Mouse (Mus musculus) heart, embryonic 13.5 days (tissue): ENCODE results near the gene Fgf22. TPM values are rescaled to one million over a fixed set of nuclear protein-coding genes. Genes with fewer than 3 reads are reported as not detected.
A peak's percentile ranks its signal among the peaks of the same experiment; 100 is the strongest.

Experiments
- ATAC-seq: fragments of 200-750 bp; cut with Nextera tagmentation; 2 replicates; pipeline ENCODE4 v1.8.0; 2017; ENCODE audit warnings: moderate TSS enrichment; ENCODE audit not compliant: insufficient number of reproducible peaks, low FRiP score, low TSS enrichment; ENCODE audit errors: extremely low read depth
- H3K27ac ChIP-seq: fragments of 300-500 bp; sonication (generic); replicated peaks from 2 replicates; pipeline ENCODE4 v1.5.1; 2015; ENCODE audit warnings: moderate library complexity, mild to moderate bottlenecking, inconsistent platforms
- H3K27me3 ChIP-seq: fragments of 300-500 bp; sonication (generic); replicated peaks from 2 replicates; pipeline ENCODE4 v1.6.1; 2015; ENCODE audit warnings: mild to moderate bottlenecking, inconsistent platforms
- H3K36me3 ChIP-seq: fragments of 300-500 bp; sonication (generic); 2 replicates; pipeline ENCODE4 v1.6.1; 2015; ENCODE audit warnings: mild to moderate bottlenecking, inconsistent platforms
- H3K4me1 ChIP-seq: fragments of 300-500 bp; sonication (generic); 2 replicates; pipeline ENCODE4 v1.6.1; 2015; ENCODE audit warnings: inconsistent platforms
- H3K4me2 ChIP-seq: fragments of 300-500 bp; sonication (generic); 2 replicates; pipeline ENCODE4 v1.6.1; 2015; ENCODE audit warnings: inconsistent platforms, mild to moderate bottlenecking, moderate library complexity
- H3K4me3 ChIP-seq: fragments of 300-500 bp; sonication (generic); 2 replicates; pipeline ENCODE4 v1.5.1; 2015; ENCODE audit warnings: moderate library complexity, mild to moderate bottlenecking, inconsistent platforms
- H3K9ac ChIP-seq: fragments of 300-500 bp; sonication (generic); 2 replicates; pipeline ENCODE4 v1.6.1; 2015; ENCODE audit warnings: inconsistent platforms, mild to moderate bottlenecking, moderate library complexity
- H3K9me3 ChIP-seq: fragments of 300-500 bp; sonication (generic); 2 replicates; pipeline ENCODE4 v1.6.1; 2016; ENCODE audit warnings: inconsistent platforms
- WGBS: fragments of 180-500 bp; shearing (Covaris S2); methylation state at CpG from one replicate; pipeline ENCODE4 v1.1.7; 2015; ENCODE audit warnings: mixed read lengths; 5-methylcytosine and 5-hydroxymethylcytosine counted together
- polyA plus RNA-seq: library from polyadenylated mRNA; unstranded; fragments of >200 nt; fragmentation: Nextera tagmentation; extraction: Ambion mirVana; gene quantifications from 2 replicates; pipeline ENCODE4 v1.2.1, GENCODE M21; 2015

The Fgf22 gene
- polyA plus RNA-seq, 1 experiment from 2014 or later = not detected

DNA sequence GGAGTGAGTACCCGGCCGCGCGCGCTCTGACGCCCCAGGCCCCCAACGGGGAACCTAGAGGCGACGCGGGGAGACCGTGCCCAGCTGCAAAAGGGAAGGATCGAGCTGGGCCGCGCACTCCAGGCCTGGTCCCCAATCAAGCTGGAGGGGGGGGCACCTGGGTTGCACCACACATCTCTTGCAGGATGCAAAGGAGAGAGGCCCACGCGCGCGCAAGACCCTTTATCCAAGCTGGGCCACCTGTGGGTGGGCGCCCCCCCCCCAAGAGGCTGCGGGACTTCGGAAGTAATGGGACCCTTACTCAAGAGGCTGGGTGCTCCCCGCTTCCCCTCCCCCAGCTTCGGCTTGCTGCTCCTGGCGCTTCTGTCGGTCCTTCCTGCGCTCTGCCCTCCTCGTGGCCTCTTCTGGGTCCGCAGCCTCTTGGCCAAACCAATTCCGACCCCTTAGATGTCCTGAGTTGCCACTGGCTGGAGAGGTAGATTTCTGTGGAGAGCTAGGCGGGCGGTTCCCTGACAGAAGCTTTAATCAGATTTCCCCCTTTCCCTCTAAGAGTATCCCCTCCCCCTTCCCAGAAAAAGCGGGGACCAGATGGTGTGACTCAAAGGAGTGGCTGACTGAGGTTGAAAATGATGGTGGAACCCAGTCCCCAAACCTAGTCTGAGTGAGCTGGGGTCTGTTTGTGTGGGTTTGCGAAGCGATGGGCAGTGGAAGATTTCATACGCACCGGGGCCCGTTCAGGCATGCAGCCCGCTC lies 39.0 kb downstream of the Fgf22 start:
- Histone ChIP-seq H3K9ac (peak overlapping the region; percentile 96), H3K27me3 (peaks cover 4% of the 10 kb centered on the region; the same call in 1 of the 2 replicates), H3K27ac (peak overlapping the region; percentile 86), H3K4me1 (peaks cover 22% of the 10 kb centered on the region), H3K4me2 (peak overlapping the region; percentile 96), H3K9me3 (no peaks in the 10 kb centered on the region), H3K36me3 (no peaks in the 10 kb centered on the region), H3K4me3 (peak overlapping the region; percentile 92)
- WGBS = 2% methylated on average over 38 of the region's 38 CpGs
- no peak for ATAC-seq

DNA sequence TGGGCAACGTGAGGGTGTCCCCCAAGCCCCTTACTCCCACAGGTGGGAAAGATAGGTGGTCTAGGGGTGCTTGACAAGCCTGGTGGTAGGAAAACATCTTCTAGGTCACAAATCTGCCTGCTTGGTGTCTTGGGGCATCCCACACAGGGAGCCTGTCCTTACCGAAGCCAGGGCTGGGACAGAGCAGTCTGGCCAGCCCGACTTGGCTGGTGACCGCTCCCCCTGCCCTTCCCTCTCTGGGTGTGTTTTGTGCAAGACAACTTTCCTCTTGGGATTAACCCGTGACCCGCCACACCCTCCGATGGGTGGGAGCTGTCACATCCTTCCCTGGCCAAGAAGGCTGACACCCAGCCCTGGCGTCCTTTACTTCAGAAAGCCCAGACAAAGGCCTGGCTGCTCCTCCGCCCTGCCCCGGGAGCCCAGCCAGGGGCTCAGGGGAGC lies 39.6 kb downstream of the Fgf22 start:
- peak overlapping the region; percentile 86 for H3K27ac ChIP-seq
- peak overlapping the region; percentile 96 for H3K9ac ChIP-seq
- peaks cover 4% of the 10 kb centered on the region; the same call in 1 of the 2 replicates for H3K27me3 ChIP-seq
- H3K4me1 ChIP-seq = peaks cover 22% of the 10 kb centered on the region
- peak overlapping the region; percentile 96 for H3K4me2 ChIP-seq
- H3K36me3 ChIP-seq = no peaks in the 10 kb centered on the region
- 16% methylated on average over 10 of the region's 10 CpGs for WGBS
- H3K4me3 ChIP-seq = peak overlapping the region; percentile 92
- peak; percentile 5; the same call in 1 of the 2 replicates for ATAC-seq
- no peaks in the 10 kb centered on the region for H3K9me3 ChIP-seq

DNA sequence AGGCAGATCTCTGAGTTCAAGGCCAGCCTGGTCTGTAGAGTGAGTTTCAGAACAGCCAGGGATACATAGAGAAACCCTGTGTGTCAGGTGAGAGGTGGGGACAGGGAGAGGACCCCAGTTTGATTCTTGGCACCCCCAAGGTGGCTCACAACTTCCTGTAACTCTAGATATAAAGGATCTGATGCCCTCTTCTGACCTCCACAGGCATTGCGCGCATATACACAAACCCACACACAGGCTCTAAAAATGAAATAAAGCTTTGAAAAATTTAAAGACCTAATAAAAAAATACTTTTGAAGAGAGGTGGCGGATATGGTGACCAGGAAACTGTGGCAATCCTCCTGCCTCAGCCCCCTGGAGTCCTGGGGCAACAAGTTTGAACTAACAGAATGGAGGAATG lies 41.0 kb downstream of the Fgf22 start:
- WGBS = 92% methylated on average over 3 of the region's 3 CpGs
- no peaks in the 10 kb centered on the region for H3K27me3 ChIP-seq
- H3K4me2 ChIP-seq = no peak overlapping the region
- H3K36me3 ChIP-seq = no peaks in the 10 kb centered on the region
- H3K9ac ChIP-seq = no peak overlapping the region
- no peak for ATAC-seq
- no peak overlapping the region for H3K4me3 ChIP-seq
- no peak overlapping the region for H3K27ac ChIP-seq
- H3K4me1 ChIP-seq = peaks cover 22% of the 10 kb centered on the region
- no peaks in the 10 kb centered on the region for H3K9me3 ChIP-seq

DNA sequence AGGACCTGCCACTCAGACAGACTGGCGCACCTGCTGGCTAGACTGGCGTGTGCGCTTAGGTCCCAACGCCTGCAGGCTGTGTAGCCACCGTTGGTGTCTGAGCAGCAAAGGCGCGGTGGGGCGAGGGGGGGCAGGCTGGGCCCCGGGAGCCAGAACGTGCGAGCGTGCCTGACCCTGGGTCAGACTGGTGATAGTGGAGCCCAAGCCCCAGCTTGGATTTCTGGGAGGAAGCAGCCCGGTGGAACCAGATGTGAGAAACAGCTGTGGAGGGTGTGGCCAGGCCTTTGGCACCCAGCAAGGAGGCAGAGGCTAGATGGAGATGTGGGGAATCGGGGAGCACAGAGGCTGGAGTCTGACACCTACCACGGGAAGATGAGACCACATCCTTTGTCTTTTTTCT lies 42.5 kb downstream of the Fgf22 start:
- H3K9me3 ChIP-seq = no peaks in the 10 kb centered on the region
- H3K36me3 ChIP-seq = no peaks in the 10 kb centered on the region
- H3K4me1 ChIP-seq = peaks cover 32% of the 10 kb centered on the region
- WGBS = 31% methylated on average over 15 of the region's 15 CpGs
- H3K4me3 ChIP-seq = no peak overlapping the region
- H3K9ac ChIP-seq = peak overlapping the region; percentile 29
- peak overlapping the region; percentile 41 for H3K27ac ChIP-seq
- H3K4me2 ChIP-seq = peak overlapping the region; percentile 20
- ATAC-seq = no peak
- H3K27me3 ChIP-seq = no peaks in the 10 kb centered on the region

DNA sequence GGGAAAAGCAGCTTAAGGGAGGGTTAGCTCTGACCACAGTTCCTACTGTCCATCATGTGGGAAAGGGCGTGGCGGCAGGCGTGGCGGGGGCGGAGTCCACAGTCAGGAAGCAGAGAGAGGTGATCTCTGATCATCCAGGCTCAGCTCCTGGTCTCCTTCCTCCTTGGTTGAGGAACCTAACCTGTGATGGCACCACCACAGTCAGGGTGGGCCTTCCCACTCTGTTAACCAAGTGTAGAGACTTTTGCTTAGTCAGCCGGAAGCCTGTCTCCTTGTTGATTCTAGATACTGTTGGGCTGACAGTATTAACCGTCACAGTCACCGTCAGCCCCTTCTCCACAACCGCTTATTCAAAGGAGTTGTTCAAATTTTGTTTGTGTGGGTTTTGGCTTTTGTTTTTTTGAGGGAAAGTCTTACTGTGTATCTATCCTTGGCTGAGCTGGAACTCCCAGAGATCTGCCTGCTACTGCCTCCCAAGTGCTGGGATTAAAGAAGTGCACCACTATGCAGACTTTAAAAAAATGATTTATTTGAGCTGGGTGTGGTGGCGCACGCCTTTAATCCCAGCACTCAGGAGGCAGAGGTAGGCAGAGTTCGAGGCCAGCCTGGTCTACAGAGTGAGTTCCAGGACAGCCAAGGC lies 43.5 kb downstream of the Fgf22 start:
- Histone ChIP-seq H3K4me3 (no peak overlapping the region), H3K27ac (peak overlapping the region; percentile 54), H3K36me3 (no peaks in the 10 kb centered on the region), H3K9ac (no peak overlapping the region), H3K9me3 (no peaks in the 10 kb centered on the region), H3K4me1 (peaks cover 43% of the 10 kb centered on the region), H3K4me2 (no peak overlapping the region), H3K27me3 (no peaks in the 10 kb centered on the region)
- no peak for ATAC-seq
- WGBS = 77% methylated on average over 12 of the region's 12 CpGs

DNA sequence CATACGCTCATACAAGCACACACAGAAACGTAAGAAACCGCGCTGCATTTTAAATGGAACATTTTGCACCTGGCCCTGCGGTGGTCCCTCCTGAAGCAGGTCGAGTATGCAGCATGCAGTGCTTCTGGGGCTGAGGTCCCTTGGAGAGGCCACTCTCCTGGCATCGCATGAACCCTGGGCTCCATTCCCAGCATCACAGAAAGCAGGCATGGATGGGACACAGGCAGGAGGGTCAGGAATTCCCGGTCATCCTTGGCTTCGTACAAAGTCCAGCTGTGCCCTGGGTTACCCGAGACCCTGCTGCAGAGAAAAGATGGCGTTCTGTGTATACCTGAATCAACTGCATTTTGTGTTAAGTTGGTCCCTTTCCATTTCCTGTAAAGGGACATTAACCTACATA lies 45.6 kb downstream of the Fgf22 start:
- 80% methylated on average over 11 of the region's 11 CpGs for WGBS
- no peak for ATAC-seq
- H3K27ac ChIP-seq = peak overlapping the region; percentile 32; the same call in 1 of the 2 replicates

DNA sequence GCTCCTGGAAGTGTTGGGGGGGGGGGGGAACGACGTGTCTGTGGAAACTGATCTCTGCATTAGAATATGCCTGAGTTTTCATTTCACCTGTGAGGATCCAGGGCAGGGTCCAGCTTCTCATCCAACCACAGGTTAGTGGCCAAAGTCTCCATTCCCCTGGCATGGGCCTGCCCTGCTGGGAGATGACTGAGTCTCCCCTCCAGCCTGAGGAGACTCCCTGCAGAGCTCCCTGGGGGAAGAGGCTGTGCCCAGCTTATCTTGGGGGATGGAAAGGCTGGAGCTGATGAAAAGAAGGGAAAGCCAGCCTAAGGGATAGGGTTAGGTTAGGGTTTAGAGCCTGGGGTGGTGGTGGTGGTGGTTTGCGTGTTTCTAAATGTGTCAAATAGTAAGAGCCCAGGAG lies 47.0 kb downstream of the Fgf22 start:
- no peaks in the 10 kb centered on the region for H3K36me3 ChIP-seq
- peak overlapping the region; percentile 15; the same call in 1 of the 2 replicates for H3K4me3 ChIP-seq
- H3K27ac ChIP-seq = peak overlapping the region; percentile 67
- peaks cover 54% of the 10 kb centered on the region for H3K4me1 ChIP-seq
- no peak for ATAC-seq
- H3K27me3 ChIP-seq = no peaks in the 10 kb centered on the region
- WGBS = 29% methylated on average over 3 of the region's 3 CpGs
- peak overlapping the region; percentile 44 for H3K4me2 ChIP-seq
- peak overlapping the region; percentile 62 for H3K9ac ChIP-seq
- H3K9me3 ChIP-seq = no peaks in the 10 kb centered on the region

More for the DNA sequence above, 45.6 kb downstream of the Fgf22 start:
- peaks cover 42% of the 10 kb centered on the region for H3K4me1 ChIP-seq
- H3K9ac ChIP-seq = no peak overlapping the region
- no peaks in the 10 kb centered on the region for H3K9me3 ChIP-seq
- H3K4me3 ChIP-seq = no peak overlapping the region
- no peaks in the 10 kb centered on the region for H3K36me3 ChIP-seq
- H3K4me2 ChIP-seq = no peak overlapping the region
- H3K27me3 ChIP-seq = no peaks in the 10 kb centered on the region

DNA sequence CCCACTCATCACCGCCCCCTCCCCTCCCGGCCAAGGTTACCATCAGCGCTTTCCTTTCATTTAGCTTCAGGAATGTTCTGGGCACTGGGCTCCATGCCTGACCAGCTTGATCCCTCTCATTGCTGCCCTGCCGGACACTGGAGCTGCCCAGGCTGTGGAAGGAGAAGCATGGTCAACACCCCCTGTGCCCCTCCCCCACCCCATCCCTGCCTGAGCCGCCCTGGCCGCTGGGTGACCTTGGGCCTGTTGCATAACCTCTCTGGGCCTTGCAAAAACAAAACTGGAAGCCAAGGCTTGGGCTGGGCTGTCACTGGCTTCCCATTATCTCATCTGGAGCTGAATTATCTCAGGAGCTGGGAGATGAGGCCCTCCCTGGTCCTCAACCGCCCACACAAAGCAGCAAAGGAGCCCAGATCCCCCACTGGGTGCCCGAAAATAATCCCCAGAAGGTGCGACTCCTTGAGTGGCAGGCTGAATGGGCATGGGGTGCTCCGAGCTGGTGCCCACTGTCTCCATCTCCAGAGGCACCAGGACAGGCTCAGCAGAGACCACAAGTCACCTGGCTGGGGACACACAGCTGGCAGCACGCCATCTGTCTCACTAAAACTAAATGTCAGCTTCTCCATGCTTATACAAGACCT lies 47.6 kb downstream of the Fgf22 start:
- WGBS = 26% methylated on average over 11 of the region's 11 CpGs
- Histone ChIP-seq H3K9ac (peak overlapping the region; percentile 62), H3K4me3 (peak overlapping the region; percentile 15; the same call in 1 of the 2 replicates), H3K4me2 (peak overlapping the region; percentile 44), H3K4me1 (peaks cover 54% of the 10 kb centered on the region), H3K27me3 (no peaks in the 10 kb centered on the region), H3K27ac (peak overlapping the region; percentile 67), H3K36me3 (no peaks in the 10 kb centered on the region; the same call in 1 of the 2 replicates), H3K9me3 (no peaks in the 10 kb centered on the region)
- no peak for ATAC-seq

DNA sequence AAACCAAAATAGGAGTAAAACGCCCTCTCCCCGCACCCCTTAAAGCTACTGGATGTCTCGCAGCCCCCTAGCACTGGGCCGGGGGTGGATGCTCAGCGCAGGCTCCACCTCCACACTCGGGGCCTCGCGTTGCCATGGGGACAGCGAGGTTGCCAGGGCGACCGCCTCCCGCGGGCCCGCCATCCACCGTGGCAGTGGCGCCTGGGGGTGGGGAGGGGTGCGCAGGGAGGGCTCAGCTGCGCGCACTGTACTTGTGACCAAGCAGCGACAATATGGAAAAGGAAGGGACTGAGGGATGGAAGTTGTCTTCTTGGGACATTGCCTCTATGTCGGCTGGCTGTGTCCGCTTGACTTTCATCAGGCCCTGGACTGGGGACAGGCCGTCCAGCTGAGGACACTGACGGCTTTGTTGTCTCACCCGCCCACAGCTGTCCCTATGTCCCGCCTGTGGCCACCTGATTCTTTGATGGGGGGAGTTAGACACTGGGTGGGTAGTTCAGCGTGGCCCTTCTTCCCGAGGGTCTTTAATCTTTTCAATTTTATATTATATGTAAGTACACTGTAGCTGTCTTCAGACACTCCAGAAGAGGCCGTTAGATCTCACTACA lies 48.9 kb downstream of the Fgf22 start:
- H3K27ac ChIP-seq = peak overlapping the region; percentile 67
- H3K4me3 ChIP-seq = no peak overlapping the region
- H3K4me2 ChIP-seq = peak overlapping the region; percentile 25
- no peaks in the 10 kb centered on the region for H3K27me3 ChIP-seq
- H3K4me1 ChIP-seq = peaks cover 57% of the 10 kb centered on the region
- no peak for ATAC-seq
- WGBS = 17% methylated on average over 29 of the region's 29 CpGs
- H3K9ac ChIP-seq = no peak overlapping the region; the same call in 1 of the 2 replicates
- no peaks in the 10 kb centered on the region for H3K9me3 ChIP-seq
- peaks cover 7% of the 10 kb centered on the region; the same call in 1 of the 2 replicates for H3K36me3 ChIP-seq

DNA sequence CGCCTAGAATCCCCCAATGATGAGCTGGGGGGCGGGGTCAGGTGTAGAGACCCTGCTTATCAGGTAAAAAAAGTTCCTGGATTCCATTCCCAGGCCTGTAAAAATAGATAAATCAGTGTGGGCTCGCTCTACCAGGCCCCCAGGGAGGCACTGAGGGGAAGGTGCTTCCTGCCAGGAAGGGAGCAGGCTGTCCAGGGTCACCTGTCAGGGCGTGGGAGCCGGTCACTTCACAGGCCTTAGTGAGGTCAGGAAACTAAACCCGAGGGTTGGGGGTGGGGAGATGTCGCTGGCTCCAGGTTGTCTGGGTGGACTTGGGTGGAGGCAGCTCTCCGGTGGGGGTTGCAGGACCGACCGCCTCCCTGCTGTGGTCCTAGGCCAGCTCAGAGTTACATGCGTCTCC lies 50.8 kb downstream of the Fgf22 start:
- Histone ChIP-seq H3K4me2 (peak overlapping the region; percentile 56), H3K9ac (peak overlapping the region; percentile 63; the same call in 1 of the 2 replicates), H3K4me3 (peak overlapping the region; percentile 32), H3K27ac (peak overlapping the region; percentile 84), H3K36me3 (peaks cover 24% of the 10 kb centered on the region), H3K27me3 (no peaks in the 10 kb centered on the region), H3K9me3 (no peaks in the 10 kb centered on the region), H3K4me1 (peaks cover 57% of the 10 kb centered on the region)
- WGBS = 26% methylated on average over 11 of the region's 11 CpGs
- ATAC-seq = 0 out of 2 replicates have a peak, but pooled peaks have one; percentile 12

DNA sequence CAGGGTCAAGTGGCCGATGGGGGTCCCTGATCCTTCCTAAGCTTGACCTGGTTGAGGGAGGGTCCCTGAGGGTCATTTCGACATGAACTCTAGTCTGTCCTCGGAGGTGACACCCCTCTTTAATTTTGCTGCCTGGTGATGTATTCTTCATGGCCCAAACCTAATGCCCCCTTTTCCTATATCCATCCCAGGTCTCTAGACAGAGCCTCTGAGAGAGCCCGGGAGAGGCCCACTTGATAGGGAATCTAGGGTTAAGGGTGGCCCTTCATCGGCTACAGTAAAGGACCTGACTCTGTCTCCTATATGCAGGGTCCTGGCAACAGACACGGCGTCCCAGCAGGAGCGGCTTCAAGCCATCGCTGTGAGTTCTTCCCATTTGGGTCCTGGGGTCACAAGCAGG lies 51.5 kb downstream of the Fgf22 start:
- peak overlapping the region; percentile 56 for H3K4me2 ChIP-seq
- ATAC-seq = no peak
- 76% methylated on average over 9 of the region's 9 CpGs for WGBS
- peaks cover 31% of the 10 kb centered on the region for H3K36me3 ChIP-seq
- no peaks in the 10 kb centered on the region for H3K9me3 ChIP-seq
- peak overlapping the region; percentile 84 for H3K27ac ChIP-seq
- peak overlapping the region; percentile 63 for H3K9ac ChIP-seq
- H3K4me3 ChIP-seq = peak overlapping the region; percentile 32
- peaks cover 57% of the 10 kb centered on the region for H3K4me1 ChIP-seq
- no peaks in the 10 kb centered on the region for H3K27me3 ChIP-seq
